In the genomic region with DNA sequence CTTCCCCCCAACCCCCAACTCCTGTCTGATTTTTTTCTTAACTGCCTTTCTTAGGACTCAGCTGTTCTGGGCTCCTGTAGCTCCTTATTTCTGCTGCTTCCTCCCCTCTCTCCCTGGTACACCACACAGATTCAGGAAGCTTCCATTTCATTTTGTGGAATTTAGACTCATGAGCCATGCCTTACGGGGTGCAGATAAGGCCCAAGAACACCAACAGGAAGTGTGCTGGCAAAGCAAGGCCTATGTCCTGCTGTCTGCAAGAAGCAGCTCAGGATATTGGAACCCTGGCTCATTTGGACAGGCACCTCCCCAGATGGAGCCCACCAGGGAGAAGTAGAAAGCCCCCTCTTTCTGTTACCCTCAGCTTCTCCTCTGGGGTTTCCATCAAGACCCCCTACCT, we compare ENCODE assay signal across 26 mouse cellular contexts. TPM values are rescaled to one million over a fixed set of nuclear protein-coding genes. Genes with fewer than 3 reads are reported as not detected.
"Had no signal": no experiment of that assay in that cellular context is flagged by ENCODE, and none has a peak within 500 bp of the region (broad histone marks: within the 10 kb centered on the region; RNA-seq: fewer than 3 reads in every experiment).

No protein-coding gene starts in this region.

- H3K4me1 ChIP-seq: hindbrain, embryonic 13.5 days; hindbrain, embryonic 15.5 days had no signal

- H3K4me3 ChIP-seq: gastrocnemius, adult 2 months; heart, adult 2 months; heart, embryonic 12.5 days; hindbrain, embryonic 13.5 days; hindbrain, embryonic 15.5 days; kidney, embryonic 15.5 days; limb, embryonic 13.5 days; limb, embryonic 15.5 days; liver, embryonic 12.5 days had no signal

- H3K9ac ChIP-seq: heart, embryonic 12.5 days; hindbrain, embryonic 13.5 days; hindbrain, embryonic 15.5 days; kidney, embryonic 15.5 days; limb, embryonic 13.5 days; limb, embryonic 15.5 days; liver, embryonic 12.5 days; liver, embryonic 14.5 days had no signal

- H3K36me3 ChIP-seq: heart, embryonic 12.5 days; hindbrain, embryonic 15.5 days had no signal

- DNase-seq: gastrocnemius, adult 2 months; gastrocnemius, postnatal 10 days; gastrocnemius, postnatal 25 days; heart, adult 11 months; heart, adult 2 months; heart, postnatal 10 days; heart, postnatal 36 days; kidney, adult 11 months; kidney, adult 2 months; kidney, adult 9 months; kidney, postnatal 14 days; kidney, postnatal 36 days; layer of hippocampus, adult 9-11 months; layer of hippocampus, postnatal 36 days; left cerebral cortex, postnatal 4 days had no signal

- H3K27me3 ChIP-seq: heart, embryonic 12.5 days; hindbrain, embryonic 13.5 days; hindbrain, embryonic 15.5 days; kidney, embryonic 15.5 days; limb, embryonic 13.5 days; limb, embryonic 15.5 days; liver, embryonic 12.5 days had no signal

- ATAC-seq: hindbrain, postnatal 0 days; liver, embryonic 12.5 days had no signal

- H3K9me3 ChIP-seq: heart, embryonic 12.5 days; hindbrain, embryonic 13.5 days; hindbrain, embryonic 15.5 days; kidney, embryonic 15.5 days; limb, embryonic 13.5 days; limb, embryonic 15.5 days; liver, embryonic 12.5 days had no signal

- H3K4me2 ChIP-seq: heart, embryonic 12.5 days; hindbrain, embryonic 13.5 days; hindbrain, embryonic 15.5 days; kidney, embryonic 15.5 days; limb, embryonic 13.5 days; limb, embryonic 15.5 days; liver, embryonic 12.5 days had no signal

- H3K27ac ChIP-seq: gastrocnemius, adult 2 months; heart, adult 2 months; hindbrain, embryonic 13.5 days; hindbrain, embryonic 15.5 days; hindbrain, postnatal 0 days; kidney, embryonic 15.5 days; kidney, postnatal 0 days; limb, embryonic 13.5 days; limb, embryonic 15.5 days; liver, embryonic 12.5 days; liver, embryonic 14.5 days had no signal

RNA-seq across cellular contexts. Expression of gene Ism2, which starts 17.7 kb away (rescaled TPM):
- total RNA-seq: gastrocnemius, adult 2 months; gastrocnemius, postnatal 10 days; gastrocnemius, postnatal 25 days; heart, adult 2 months; heart, postnatal 36 days had no signal

RNA-seq across cellular contexts. Expression of gene Noxred1, which starts 43.2 kb away (rescaled TPM):
- total RNA-seq: liver, adult 2 months had no signal
- polyA plus RNA-seq: kidney, postnatal 0 days had no signal
